Mouse (Mus musculus) olfactory bulb, adult 2 months (tissue): ENCODE data around the gene Ttyh3.

Experiments used
- CTCF ChIP-seq: fragments of 200-500 bp; IDR thresholded peaks from 2 replicates; pipeline ENCODE4 v1.5.1; 2012; ENCODE audit warnings: low read depth, mild to moderate bottlenecking, low read length, moderate library complexity; ENCODE audit not compliant: insufficient read depth
- POLR2A ChIP-seq: fragments of 200-500 bp; IDR thresholded peaks from 2 replicates; pipeline ENCODE4 v1.6.1; 2012; ENCODE audit warnings: mild to moderate bottlenecking, low read depth, low read length, moderate library complexity; ENCODE audit not compliant: insufficient read depth

- TF ChIP-seq POLR2A (no peak), CTCF (no peak)
These were observed 23.3 kb upstream of the Ttyh3 start for GRCm38 (mm10) chr5:140672115-140672514.
